Mouse (Mus musculus): ENCODE results near the gene Scfd2.

Scfd2 gene

DNA sequence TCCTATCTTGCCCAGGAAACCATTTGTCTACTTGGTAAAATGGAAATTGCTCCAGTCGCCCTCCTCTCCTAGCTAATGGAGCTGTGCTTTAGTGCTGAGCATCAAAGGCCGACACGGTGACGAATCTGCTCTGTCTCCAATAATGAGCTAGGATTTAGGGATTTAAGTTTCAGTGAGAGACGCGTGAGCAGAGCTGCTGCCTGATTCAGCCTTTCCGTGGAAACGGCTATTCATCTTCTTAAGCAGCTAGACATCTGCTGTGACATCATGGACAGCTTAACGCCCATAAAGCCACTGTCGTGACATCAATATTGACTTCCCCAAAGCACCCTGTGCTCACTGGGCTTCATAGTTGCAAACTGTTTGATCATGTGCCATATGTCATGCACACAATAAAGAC is 351.3 kb downstream of the Scfd2 start:
- DNase-seq (ENCODE audit: low spot score in 2 of 2): no peak

- no peak for DNase-seq (ENCODE audit: low spot score in 2 of 2)
These were observed 355.9 kb downstream of the Scfd2 start for GRCm38 (mm10) chr5:74175526-74176270.

- no peak for DNase-seq (ENCODE audit: low spot score in 2 of 2)
These were observed 358.3 kb downstream of the Scfd2 start for GRCm38 (mm10) chr5:74173162-74173844.

DNA sequence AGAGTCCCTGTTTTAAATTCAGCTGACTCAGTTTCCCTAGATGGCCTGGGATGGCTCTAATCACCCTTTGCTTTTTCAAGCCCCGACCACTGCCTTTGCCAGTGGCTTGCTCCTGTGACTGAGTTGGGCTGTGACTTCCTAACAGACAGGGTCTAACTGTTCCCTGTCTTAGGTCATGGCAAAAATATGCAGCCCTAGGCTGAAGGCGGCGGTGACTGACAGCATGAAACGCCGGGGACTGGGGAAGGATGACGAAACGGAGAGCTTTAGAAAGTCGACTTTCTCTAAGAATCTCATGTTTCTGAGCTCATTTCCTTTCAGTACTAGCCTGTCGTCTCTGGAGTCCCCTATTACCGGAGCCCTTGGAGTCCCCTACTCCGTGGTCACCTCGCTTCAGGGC is 359.4 kb downstream of the Scfd2 start:
- DNase-seq (ENCODE audit: low spot score in 2 of 2): no peak

DNA sequence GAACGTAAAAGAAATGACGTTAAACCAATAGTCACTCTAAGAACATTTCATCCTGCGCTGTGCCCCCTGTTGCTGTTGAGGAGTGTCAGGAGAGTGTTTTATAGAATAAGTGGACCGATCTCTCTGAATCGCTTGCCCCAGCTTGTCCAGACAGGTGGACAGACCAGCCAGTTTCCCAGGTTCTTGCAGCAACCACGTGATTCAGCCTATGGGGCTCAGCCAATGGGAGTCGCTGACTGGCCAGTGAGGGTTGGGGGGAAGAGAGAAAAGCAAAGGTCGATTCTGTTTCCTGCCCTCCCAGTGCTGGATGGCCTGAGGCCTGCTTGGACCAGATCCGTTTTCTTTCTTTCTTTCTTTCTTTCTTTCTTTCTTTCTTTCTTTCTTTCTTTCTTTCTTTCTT is 359.8 kb downstream of the Scfd2 start:
- peak in 1 of 2 experiments; percentile 57 for DNase-seq (ENCODE audit: low spot score in 2 of 2)

- DNase-seq (ENCODE audit: low spot score in 2 of 2): no peak
These were observed 363.5 kb downstream of the Scfd2 start for GRCm38 (mm10) chr5:74168085-74168484.

- DNase-seq (ENCODE audit: low spot score in 2 of 2): no peak
These were observed 364.9 kb downstream of the Scfd2 start for GRCm38 (mm10) chr5:74166642-74167041.

- no peak for DNase-seq (ENCODE audit: low spot score in 2 of 2)
These were observed 367.0 kb downstream of the Scfd2 start for GRCm38 (mm10) chr5:74164547-74164946.

GRCm38 (mm10) chr5:74163141-74163540 is 368.4 kb downstream of the Scfd2 start:
- no peak for DNase-seq (ENCODE audit: low spot score in 2 of 2)

GRCm38 (mm10) chr5:74162013-74162412 is 369.5 kb downstream of the Scfd2 start:
- no peak for DNase-seq (ENCODE audit: low spot score in 2 of 2)

GRCm38 (mm10) chr5:74161297-74161926 is 370.1 kb downstream of the Scfd2 start:
- DNase-seq (ENCODE audit: low spot score in 2 of 2): peak in 1 of 2 experiments; percentile 60

DNA sequence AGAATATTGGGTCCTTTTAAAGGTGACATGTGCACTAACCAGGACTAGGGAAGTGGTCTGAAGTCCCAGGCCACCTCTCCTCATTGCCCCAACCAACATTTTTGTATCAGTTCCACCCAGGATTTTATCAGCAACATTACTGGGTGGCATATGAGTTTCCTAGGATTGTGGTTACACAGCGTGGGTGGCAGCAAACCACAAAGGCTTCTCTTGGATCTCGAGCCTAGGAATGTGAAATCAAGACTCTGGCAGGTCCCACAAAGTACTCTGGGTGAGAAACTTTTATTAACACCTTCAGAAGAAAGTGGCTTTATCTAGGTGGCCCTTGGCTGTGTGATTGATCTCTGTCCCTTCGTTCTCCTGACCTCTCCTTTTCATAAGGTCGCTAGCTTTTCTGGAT is 371.2 kb downstream of the Scfd2 start:
- no peak for DNase-seq (ENCODE audit: low spot score in 2 of 2)

DNA sequence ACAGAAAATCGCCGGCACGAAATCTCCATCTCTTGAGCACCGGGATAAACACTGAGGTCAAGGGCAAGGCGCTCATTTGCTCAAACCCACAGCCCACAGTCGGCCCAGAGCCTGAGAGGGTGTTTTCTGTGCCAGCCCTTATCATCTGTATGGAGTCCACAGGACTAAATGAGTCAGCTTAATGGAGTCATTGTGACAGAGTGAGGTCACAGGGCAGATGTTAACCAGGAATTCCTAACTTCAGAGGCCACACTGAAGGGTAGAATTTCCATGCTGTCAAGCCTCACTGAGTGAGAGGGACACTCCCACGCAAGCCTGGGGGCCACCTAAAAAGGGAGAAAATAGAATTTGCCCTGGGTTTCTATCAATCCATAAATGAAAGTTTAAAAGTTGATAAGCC is 371.7 kb downstream of the Scfd2 start:
- no peak for DNase-seq (ENCODE audit: low spot score in 2 of 2)

- DNase-seq (ENCODE audit: low spot score in 2 of 2): no peak
These were observed 372.5 kb downstream of the Scfd2 start for GRCm38 (mm10) chr5:74158929-74159632.

DNA sequence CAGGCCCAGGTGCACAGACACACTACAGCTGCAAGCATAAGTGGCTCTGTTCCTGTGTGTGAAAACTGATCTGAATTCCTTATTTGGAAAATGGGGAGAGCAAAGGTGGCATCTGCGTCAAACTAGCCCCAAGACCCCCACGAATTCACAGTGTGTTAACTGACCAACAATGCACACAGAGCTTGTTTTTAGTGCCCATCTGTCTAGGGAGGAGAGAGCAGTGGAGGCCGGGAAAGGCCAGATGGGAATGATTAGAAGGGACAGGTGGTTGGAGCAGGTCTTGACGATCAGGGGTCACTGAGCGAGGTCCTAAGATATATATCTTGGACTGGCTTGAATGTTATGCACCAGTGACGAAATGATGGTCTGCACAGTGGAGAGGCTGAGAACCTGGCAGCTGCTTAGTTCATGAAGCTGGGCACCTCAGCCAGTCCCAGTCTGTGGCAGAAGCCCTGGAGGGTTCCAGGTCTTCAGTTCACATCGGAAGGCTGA is 375.7 kb downstream of the Scfd2 start:
- no peak for DNase-seq (ENCODE audit: low spot score in 2 of 2)
